Mouse (Mus musculus) natural killer cell, adult 2 months (primary cell): ENCODE results near the gene Mrpl10.

Experiments
- DNase-seq, 2 experiments: peaks; one replicate each; pipeline ENCODE4 v3.0.0; 2022; ENCODE audit warnings: low spot score in 2 of 2

Gene Mrpl10

GRCm38 (mm10) chr11:97069333-97069732 lies 28.0 kb downstream of the Mrpl10 start:
- no peak for DNase-seq

- DNase-seq = no peak
These were observed 28.4 kb downstream of the Mrpl10 start for GRCm38 (mm10) chr11:97069770-97070169.

- DNase-seq = no peak
These were observed 29.8 kb downstream of the Mrpl10 start for GRCm38 (mm10) chr11:97071129-97071528.

GRCm38 (mm10) chr11:97072533-97072932 lies 31.2 kb downstream of the Mrpl10 start:
- DNase-seq = peak; percentile 40 to 47

- DNase-seq = no peak
These were observed 32.9 kb downstream of the Mrpl10 start for GRCm38 (mm10) chr11:97074235-97074634.

GRCm38 (mm10) chr11:97078751-97079150 lies 37.4 kb downstream of the Mrpl10 start:
- DNase-seq = no peak

- DNase-seq = no peak
These were observed 38.9 kb downstream of the Mrpl10 start for GRCm38 (mm10) chr11:97080291-97080690.

GRCm38 (mm10) chr11:97082977-97083376 lies 41.6 kb downstream of the Mrpl10 start:
- peak; percentile 53 to 63 for DNase-seq

- no peak for DNase-seq
These were observed 42.2 kb downstream of the Mrpl10 start for GRCm38 (mm10) chr11:97083401-97084140.

- DNase-seq = no peak
These were observed 43.6 kb downstream of the Mrpl10 start for GRCm38 (mm10) chr11:97084821-97085505.

GRCm38 (mm10) chr11:97086365-97086764 lies 45.0 kb downstream of the Mrpl10 start:
- DNase-seq = no peak

- no peak for DNase-seq
These were observed 53.2 kb downstream of the Mrpl10 start for GRCm38 (mm10) chr11:97094600-97094999.

- no peak for DNase-seq
These were observed 57.4 kb downstream of the Mrpl10 start for GRCm38 (mm10) chr11:97098791-97099190.
